Mouse (Mus musculus) intestine, postnatal 0 days (tissue): Measurements from ENCODE around the gene Kdm2a. TPM values are rescaled to one million over a fixed set of nuclear protein-coding genes. Genes with fewer than 3 reads are reported as not detected.
A peak's percentile ranks its signal among the peaks of the same experiment; 100 is the strongest.

Source experiments
- ATAC-seq: fragments of 200-750 bp; cut with Nextera tagmentation; 2 replicates; pipeline ENCODE4 v1.8.0; 2017; ENCODE audit warnings: mild to moderate bottlenecking, moderate TSS enrichment, moderate library complexity
- H3K27ac ChIP-seq: fragments of 300-500 bp; sonication (generic); 2 replicates; pipeline ENCODE4 v1.5.1; 2014; ENCODE audit warnings: mild to moderate bottlenecking, low read depth, low read length, moderate library complexity
- H3K27me3 ChIP-seq: fragments of 300-500 bp; sonication (generic); replicated peaks from 2 replicates; pipeline ENCODE4 v1.6.1; 2014; ENCODE audit warnings: low read length, mixed read lengths; ENCODE audit not compliant: control insufficient read depth, insufficient read depth
- H3K36me3 ChIP-seq: fragments of 300-500 bp; sonication (generic); 2 replicates; pipeline ENCODE4 v1.6.1; 2014; ENCODE audit warnings: mild to moderate bottlenecking, moderate library complexity; ENCODE audit not compliant: control insufficient read depth, insufficient read depth
- H3K4me1 ChIP-seq: fragments of 300-500 bp; sonication (generic); replicated peaks from 2 replicates; pipeline ENCODE4 v1.6.1; 2014; ENCODE audit warnings: antibody characterized with exemption, low read length, mixed read lengths; ENCODE audit not compliant: control insufficient read depth, insufficient read depth
- H3K4me2 ChIP-seq: fragments of 300-500 bp; sonication (generic); replicated peaks from 2 replicates; pipeline ENCODE4 v1.6.1; 2014; ENCODE audit warnings: low read depth, mild to moderate bottlenecking, moderate library complexity
- H3K4me3 ChIP-seq: fragments of 300-500 bp; sonication (generic); 2 replicates; pipeline ENCODE4 v1.5.1; 2014; ENCODE audit warnings: low read depth, low read length
- H3K9ac ChIP-seq: fragments of 300-500 bp; sonication (generic); 2 replicates; pipeline ENCODE4 v1.6.1; 2014; ENCODE audit warnings: mild to moderate bottlenecking, low read depth, low read length
- H3K9me3 ChIP-seq: fragments of 300-500 bp; sonication (generic); 2 replicates; pipeline ENCODE4 v1.6.1; 2016; ENCODE audit warnings: mixed run types; ENCODE audit not compliant: control insufficient read depth
- CTCF ChIP-seq: sonication (generic); IDR thresholded peaks from 2 replicates; pipeline ENCODE4 v1.5.1; 2016; ENCODE audit warnings: low read depth, mild to moderate bottlenecking, control low read depth, antibody characterized with exemption, moderate library complexity
- whole genome bisulfite sequencing: fragments of 180-500 bp; shearing (Covaris S2); extraction: QIAGEN DNeasy Blood & Tissue Kit; methylation state at CpG from one replicate; pipeline ENCODE4 v1.1.7; 2014; 5-methylcytosine and 5-hydroxymethylcytosine counted together
- polyA plus RNA-seq: library from polyadenylated mRNA; unstranded; fragments of >200 nt; fragmentation: Nextera tagmentation; extraction: Ambion mirVana; gene quantifications from 2 replicates; pipeline ENCODE4 v1.2.1, GENCODE M21; 2015

Kdm2a gene
- polyA plus RNA-seq, 1 experiment from 2014 or later = 21.2 TPM

DNA sequence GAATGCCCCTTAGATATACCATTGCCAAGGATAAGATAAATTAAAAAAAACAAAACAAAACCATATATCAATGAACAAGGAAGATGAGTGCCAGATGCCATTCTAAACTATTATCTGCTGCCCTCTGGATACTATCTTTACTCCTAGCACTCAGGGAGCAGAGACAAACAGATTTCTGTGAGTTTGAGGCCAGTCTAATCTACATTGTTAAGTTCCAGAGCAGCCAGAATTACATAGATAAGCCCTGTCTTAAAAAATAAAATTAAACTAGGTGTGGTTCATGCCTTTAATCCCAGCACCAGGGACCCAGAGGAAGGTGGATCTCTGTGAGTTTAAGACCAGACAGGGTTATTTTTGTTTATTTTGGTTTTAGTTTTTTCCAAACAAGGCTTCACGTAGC, 51.6 kb downstream of the Kdm2a start:
- 78% methylated on average over 1 of the region's 1 CpGs for WGBS
- Histone ChIP-seq H3K27ac (no peak overlapping the region), H3K36me3 (peaks cover 47% of the 10 kb centered on the region), H3K4me2 (no peak overlapping the region), H3K9ac (no peak overlapping the region), H3K27me3 (no peaks in the 10 kb centered on the region), H3K4me3 (no peak overlapping the region), H3K9me3 (no peaks in the 10 kb centered on the region), H3K4me1 (no peaks in the 10 kb centered on the region)
- no peak for ATAC-seq
- no peak for TF ChIP-seq CTCF

GRCm38 (mm10) chr19:4338162-4338561, 59.9 kb downstream of the Kdm2a start:
- Histone ChIP-seq H3K9me3 (no peaks in the 10 kb centered on the region), H3K36me3 (peaks cover 26% of the 10 kb centered on the region), H3K9ac (no peak overlapping the region), H3K4me3 (no peak overlapping the region), H3K27ac (no peak overlapping the region), H3K4me1 (no peaks in the 10 kb centered on the region), H3K27me3 (no peaks in the 10 kb centered on the region), H3K4me2 (no peak overlapping the region)
- TF ChIP-seq CTCF = peak; percentile 87
- WGBS = 21% methylated on average over 2 of the region's 2 CpGs
- no peak for ATAC-seq

DNA sequence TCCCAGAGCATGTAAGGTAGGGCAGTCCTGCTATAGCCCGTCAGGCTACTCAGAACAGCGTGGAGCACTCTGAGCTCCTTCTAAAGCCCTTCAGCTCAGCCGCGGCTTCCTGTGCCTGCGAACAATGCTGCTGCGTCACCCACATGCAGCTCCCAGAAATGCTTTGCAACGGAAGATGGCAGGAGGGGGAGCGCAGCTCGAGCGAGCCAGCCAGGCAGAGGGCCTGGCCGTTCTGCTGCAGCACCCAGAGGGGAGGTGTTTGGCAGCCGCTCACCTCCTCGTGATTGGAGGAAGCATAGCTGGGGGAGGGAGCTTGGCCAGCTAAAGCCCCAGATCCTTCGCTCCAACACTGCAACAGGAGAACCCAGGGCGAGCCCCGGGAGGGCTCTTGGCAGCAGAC, 64.3 kb downstream of the Kdm2a start:
- 1% methylated on average over 16 of the region's 16 CpGs for WGBS
- H3K4me3 ChIP-seq = peak overlapping the region; percentile 50
- peak; percentile 91 for ATAC-seq
- peak overlapping the region; percentile 45 for H3K9ac ChIP-seq
- peaks cover 9% of the 10 kb centered on the region for H3K36me3 ChIP-seq
- H3K4me1 ChIP-seq = peaks cover 7% of the 10 kb centered on the region; the same call in 1 of the 2 replicates
- no peaks in the 10 kb centered on the region for H3K9me3 ChIP-seq
- peak; percentile 39; the same call in 1 of the 2 replicates for TF ChIP-seq CTCF
- peak overlapping the region; percentile 86 for H3K27ac ChIP-seq
- H3K4me2 ChIP-seq = peak overlapping the region; percentile 73
- no peaks in the 10 kb centered on the region for H3K27me3 ChIP-seq

DNA sequence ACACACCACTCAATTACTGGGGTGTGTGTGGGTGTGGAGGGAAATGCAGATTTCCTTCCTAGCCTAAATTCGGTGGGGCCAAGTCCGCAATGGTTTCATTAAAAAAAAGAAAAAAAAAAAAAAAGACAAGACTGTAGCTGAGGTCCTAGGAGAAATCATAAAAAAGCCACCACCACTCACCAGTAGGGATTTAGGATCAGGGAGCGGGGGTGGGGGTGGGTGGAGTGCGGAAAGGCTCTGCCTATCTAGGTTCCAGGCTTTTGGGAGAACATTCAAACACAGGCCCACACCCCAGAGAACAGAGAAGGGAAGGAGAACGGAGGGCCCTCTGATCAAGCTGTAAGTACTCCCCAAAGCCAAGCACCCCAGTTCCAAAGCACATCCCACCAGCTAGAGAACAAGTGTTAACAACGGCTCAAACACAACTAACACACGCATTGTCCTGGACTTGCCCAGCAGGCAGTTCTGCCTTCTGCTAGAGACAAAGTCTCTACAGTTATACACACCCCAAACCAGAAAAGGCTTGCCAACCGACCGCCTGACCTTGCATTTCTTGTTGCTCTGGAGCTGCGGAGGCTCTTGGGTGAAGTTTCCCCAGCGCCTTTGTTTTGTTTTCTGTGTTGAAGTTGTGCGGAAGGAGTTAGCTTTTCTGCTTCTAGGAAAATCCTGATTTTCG, 64.8 kb downstream of the Kdm2a start:
- H3K9me3 ChIP-seq = no peaks in the 10 kb centered on the region
- H3K4me2 ChIP-seq = peak overlapping the region; percentile 73
- no peaks in the 10 kb centered on the region for H3K27me3 ChIP-seq
- peak overlapping the region; percentile 50 for H3K4me3 ChIP-seq
- TF ChIP-seq CTCF = no peak
- peaks cover 7% of the 10 kb centered on the region; the same call in 1 of the 2 replicates for H3K4me1 ChIP-seq
- under 1% methylated on average over 13 of the region's 13 CpGs for WGBS
- H3K27ac ChIP-seq = peak overlapping the region; percentile 86
- peaks cover 13% of the 10 kb centered on the region for H3K36me3 ChIP-seq
- ATAC-seq = peak; percentile 35; the same call in 1 of the 2 replicates
- H3K9ac ChIP-seq = peak overlapping the region; percentile 45

DNA sequence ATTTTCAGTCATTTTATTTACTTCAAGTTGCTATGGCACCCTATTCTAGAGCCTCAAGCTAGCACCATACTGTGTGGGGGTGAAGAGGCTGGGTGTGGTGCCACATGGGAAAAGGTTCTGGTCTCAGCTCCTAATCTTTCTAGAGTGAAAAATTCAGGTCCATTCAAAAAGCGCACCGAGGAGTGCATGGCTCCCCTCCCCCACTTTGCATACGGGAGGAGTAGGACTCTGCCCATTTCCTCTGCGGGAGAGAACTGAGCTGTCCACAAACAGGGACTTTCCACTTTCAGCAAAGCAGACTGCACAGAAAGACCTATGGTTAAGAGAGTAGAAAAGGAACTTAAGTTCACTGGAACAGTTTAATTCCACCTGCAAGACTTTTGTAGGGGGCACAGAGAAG, 65.4 kb downstream of the Kdm2a start:
- ATAC-seq = no peak
- H3K4me2 ChIP-seq = peak overlapping the region; percentile 73
- 1% methylated on average over 4 of the region's 4 CpGs for WGBS
- peaks cover 7% of the 10 kb centered on the region; the same call in 1 of the 2 replicates for H3K4me1 ChIP-seq
- peak overlapping the region; percentile 50 for H3K4me3 ChIP-seq
- peaks cover 19% of the 10 kb centered on the region for H3K36me3 ChIP-seq
- H3K27ac ChIP-seq = peak overlapping the region; percentile 86
- H3K27me3 ChIP-seq = no peaks in the 10 kb centered on the region
- no peak for TF ChIP-seq CTCF
- peak overlapping the region; percentile 45 for H3K9ac ChIP-seq
- no peaks in the 10 kb centered on the region for H3K9me3 ChIP-seq

GRCm38 (mm10) chr19:4331273-4331672, 66.8 kb downstream of the Kdm2a start:
- no peaks in the 10 kb centered on the region for H3K27me3 ChIP-seq
- H3K4me3 ChIP-seq = no peak overlapping the region
- H3K4me1 ChIP-seq = peaks cover 7% of the 10 kb centered on the region; the same call in 1 of the 2 replicates
- ATAC-seq = peak; percentile 58
- TF ChIP-seq CTCF = no peak
- no peak overlapping the region for H3K9ac ChIP-seq
- peaks cover 33% of the 10 kb centered on the region for H3K36me3 ChIP-seq
- 32% methylated on average over 3 of the region's 3 CpGs for WGBS
- peak overlapping the region; percentile 86 for H3K27ac ChIP-seq
- no peaks in the 10 kb centered on the region for H3K9me3 ChIP-seq
- H3K4me2 ChIP-seq = peak overlapping the region; percentile 9
